Mouse (Mus musculus) MEL (cell line): Measurements from ENCODE around the gene Homer2.

Source experiments
- CTCF ChIP-seq, 3 experiments: IDR thresholded peaks in 2 of 3; conservative IDR thresholded peaks in 1 of 3; 2 replicates each; pipeline ENCODE4 v1.5.1; 2011 to 2012; ENCODE audit warnings: low read length in 3 of 3, low read depth in 2 of 3, mild to moderate bottlenecking in 2 of 3, improper control_type of control experiment in 1 of 3, inconsistent platforms in 1 of 3, mixed read lengths in 1 of 3, moderate library complexity in 1 of 3; ENCODE audit not compliant: control insufficient read depth in 1 of 3, insufficient read depth in 1 of 3, poor library complexity in 1 of 3, severe bottlenecking in 1 of 3
- HCFC1 ChIP-seq: IDR thresholded peaks from 2 replicates; pipeline ENCODE4 v1.6.1; 2012; ENCODE audit warnings: low read depth, mild to moderate bottlenecking, inconsistent platforms, low read length, improper control_type of control experiment, moderate library complexity
- JUND ChIP-seq: IDR thresholded peaks from 2 replicates; pipeline ENCODE4 v1.6.1; 2011; ENCODE audit warnings: low read depth, mild to moderate bottlenecking, improper control_type of control experiment, low read length
- MAFK ChIP-seq: IDR thresholded peaks from 2 replicates; pipeline ENCODE4 v1.6.1; 2011; ENCODE audit warnings: low read depth, mild to moderate bottlenecking, low read length, improper control_type of control experiment, borderline replicate concordance
- MAZ ChIP-seq: IDR thresholded peaks from 2 replicates; pipeline ENCODE4 v1.6.1; 2012; ENCODE audit warnings: low read depth, mild to moderate bottlenecking, inconsistent platforms, low read length, improper control_type of control experiment
- NRF1 ChIP-seq: IDR thresholded peaks from 2 replicates; pipeline ENCODE4 v1.6.1; 2014; ENCODE audit warnings: low read depth, mild to moderate bottlenecking, inconsistent platforms, low read length, improper control_type of control experiment, moderate library complexity; ENCODE audit not compliant: poor library complexity, insufficient read depth, severe bottlenecking
- POLR2A ChIP-seq, 2 experiments: IDR thresholded peaks; 2 replicates each; pipeline ENCODE4 v1.6.1; 2011 to 2012; ENCODE audit warnings: low read length in 2 of 2, mild to moderate bottlenecking in 2 of 2, control low read depth in 1 of 2, improper control_type of control experiment in 1 of 2, low read depth in 1 of 2, moderate library complexity in 1 of 2; ENCODE audit not compliant: control insufficient read depth in 1 of 2, insufficient read depth in 1 of 2, poor library complexity in 1 of 2
- POLR2AphosphoS2 ChIP-seq: IDR thresholded peaks from 2 replicates; pipeline ENCODE4 v1.6.1; 2011; ENCODE audit warnings: low read length, improper control_type of control experiment
- SIN3A ChIP-seq: IDR thresholded peaks from 2 replicates; pipeline ENCODE4 v1.6.1; 2012; ENCODE audit warnings: low read length, improper control_type of control experiment, inconsistent platforms
- TAL1 ChIP-seq: IDR thresholded peaks from 2 replicates; pipeline ENCODE4 v1.6.1; 2012; ENCODE audit warnings: mild to moderate bottlenecking, inconsistent platforms, low read length, moderate library complexity, mixed read lengths
- TCF12 ChIP-seq: IDR thresholded peaks from 2 replicates; pipeline ENCODE4 v1.6.1; 2014; ENCODE audit warnings: low read depth, mild to moderate bottlenecking, inconsistent platforms, low read length, improper control_type of control experiment, moderate library complexity
- USF1 ChIP-seq: IDR thresholded peaks from 2 replicates; pipeline ENCODE4 v1.6.1; 2014; ENCODE audit warnings: low read depth, mild to moderate bottlenecking, inconsistent platforms, low read length, improper control_type of control experiment, moderate library complexity

GRCm38 (mm10) chr7:81615031-81615430 lies 92.3 kb downstream of the Homer2 start:
- TF ChIP-seq MAZ (no peak), NRF1 (no peak), HCFC1 (no peak), TCF12 (no peak), POLR2A (IDR thresholded peaks at IDR 0.05; ENCODE audit: control insufficient read depth in 1 of 2, insufficient read depth in 1 of 2, low read depth in 1 of 2, low read length in 2 of 2, poor library complexity in 1 of 2) (no peak), CTCF (IDR thresholded peaks at IDR 0.05 in 2 of 3, conservative IDR thresholded peaks at IDR 0.05 in 1 of 3; ENCODE audit: control insufficient read depth in 1 of 3, insufficient read depth in 1 of 3, low read depth in 2 of 3, low read length in 3 of 3, poor library complexity in 1 of 3, severe bottlenecking in 1 of 3) (no peak), SIN3A (no peak), POLR2AphosphoS2 (no peak), USF1 (no peak), JUND (no peak), TAL1 (no peak), MAFK (no peak)
